Mouse (Mus musculus): Measurements from ENCODE around the gene Fam83e. TPM values are rescaled to one million over a fixed set of nuclear protein-coding genes. Genes with fewer than 3 reads are reported as not detected.

Fam83e gene
- 0.28 and 0.42 TPM in 2 replicates for polyA plus RNA-seq (2014; fragmentation: Nextera tagmentation; extraction: Ambion mirVana)

GRCm38 (mm10) chr7:45720413-45721233 lies at the start of gene Fam83e:
Gene Fam83e (plus strand): TSS chr7:45721212.
- H3K4me3 ChIP-seq (ENCODE audit: low read depth, low read length): no peak within 1 kb of the TSS
- H3K4me1 ChIP-seq (ENCODE audit: control insufficient read depth, insufficient read depth, low read length): peaks cover 22% of the 10 kb centered on the region
- no peak for DNase-seq (ENCODE audit: low spot score)
- H3K4me2 ChIP-seq (ENCODE audit: low read depth): no peak within 1 kb of the TSS
- no peak within 1 kb of the TSS for H3K9ac ChIP-seq (ENCODE audit: low read length)
- H3K9me3 ChIP-seq (ENCODE audit: control insufficient read depth, low read length): no peaks in the 10 kb centered on the region
- H3K27me3 ChIP-seq (ENCODE audit: control insufficient read depth, insufficient read depth, low read length): no peaks in the 10 kb centered on the region
- peaks cover 31% of the 10 kb centered on the region for H3K36me3 ChIP-seq (ENCODE audit: control insufficient read depth, insufficient read depth, low read length)
- H3K27ac ChIP-seq (ENCODE audit: low read depth, low read length): no peak within 1 kb of the TSS
- ATAC-seq (ENCODE audit: insufficient read depth, low FRiP score, low TSS enrichment): no peak
- WGBS: 85% methylated on average over 14 of the region's 14 CpGs

- Histone ChIP-seq H3K36me3 (ENCODE audit: control insufficient read depth, insufficient read depth, low read length) (no peaks in the 10 kb centered on the region), H3K4me2 (ENCODE audit: low read depth) (no peak overlapping the region), H3K27me3 (ENCODE audit: control insufficient read depth, insufficient read depth, low read length) (no peaks in the 10 kb centered on the region), H3K9ac (ENCODE audit: low read length) (no peak overlapping the region), H3K27ac (ENCODE audit: low read depth, low read length) (no peak overlapping the region), H3K9me3 (ENCODE audit: control insufficient read depth, low read length) (no peaks in the 10 kb centered on the region), H3K4me3 (ENCODE audit: low read depth, low read length) (no peak overlapping the region), H3K4me1 (ENCODE audit: control insufficient read depth, insufficient read depth, low read length) (peaks cover 3% of the 10 kb centered on the region; the same call in 1 of the 2 replicates)
- whole genome bisulfite sequencing: 72% methylated on average over 7 of the region's 7 CpGs
- DNase-seq (ENCODE audit: low spot score) (no peak), ATAC-seq (ENCODE audit: insufficient read depth, low FRiP score, low TSS enrichment) (no peak)
Observed at GRCm38 (mm10) chr7:45677627-45678295, 43.3 kb upstream of the Fam83e start.

GRCm38 (mm10) chr7:45678513-45678912 lies 42.5 kb upstream of the Fam83e start:
- 93% methylated on average over 14 of the region's 14 CpGs for WGBS
- no peak overlapping the region for H3K4me3 ChIP-seq (ENCODE audit: low read depth, low read length)
- ATAC-seq (ENCODE audit: insufficient read depth, low FRiP score, low TSS enrichment): no peak

GRCm38 (mm10) chr7:45679966-45680621 lies 40.9 kb upstream of the Fam83e start:
- H3K4me2 ChIP-seq (ENCODE audit: low read depth): no peak overlapping the region
- H3K36me3 ChIP-seq (ENCODE audit: control insufficient read depth, insufficient read depth, low read length): no peaks in the 10 kb centered on the region
- WGBS: 83% methylated on average over 14 of the region's 14 CpGs
- DNase-seq (ENCODE audit: low spot score): no peak
- H3K27me3 ChIP-seq (ENCODE audit: control insufficient read depth, insufficient read depth, low read length): no peaks in the 10 kb centered on the region
- H3K4me1 ChIP-seq (ENCODE audit: control insufficient read depth, insufficient read depth, low read length): peaks cover 3% of the 10 kb centered on the region; the same call in 1 of the 2 replicates
- H3K9me3 ChIP-seq (ENCODE audit: control insufficient read depth, low read length): no peaks in the 10 kb centered on the region
- H3K9ac ChIP-seq (ENCODE audit: low read length): no peak overlapping the region
- no peak overlapping the region for H3K27ac ChIP-seq (ENCODE audit: low read depth, low read length)
- no peak for ATAC-seq (ENCODE audit: insufficient read depth, low FRiP score, low TSS enrichment)
- no peak overlapping the region for H3K4me3 ChIP-seq (ENCODE audit: low read depth, low read length)

More at GRCm38 (mm10) chr7:45678513-45678912, 42.5 kb upstream of the Fam83e start:
- no peaks in the 10 kb centered on the region for H3K27me3 ChIP-seq (ENCODE audit: control insufficient read depth, insufficient read depth, low read length)
- H3K27ac ChIP-seq (ENCODE audit: low read depth, low read length): no peak overlapping the region
- no peak for DNase-seq (ENCODE audit: low spot score)
- no peaks in the 10 kb centered on the region for H3K36me3 ChIP-seq (ENCODE audit: control insufficient read depth, insufficient read depth, low read length)
- H3K9me3 ChIP-seq (ENCODE audit: control insufficient read depth, low read length): no peaks in the 10 kb centered on the region
- H3K4me1 ChIP-seq (ENCODE audit: control insufficient read depth, insufficient read depth, low read length): peaks cover 3% of the 10 kb centered on the region; the same call in 1 of the 2 replicates
- H3K4me2 ChIP-seq (ENCODE audit: low read depth): no peak overlapping the region
- H3K9ac ChIP-seq (ENCODE audit: low read length): no peak overlapping the region

GRCm38 (mm10) chr7:45681046-45681736 lies 39.8 kb upstream of the Fam83e start:
- Histone ChIP-seq H3K9me3 (ENCODE audit: control insufficient read depth, low read length) (no peaks in the 10 kb centered on the region), H3K27me3 (ENCODE audit: control insufficient read depth, insufficient read depth, low read length) (no peaks in the 10 kb centered on the region), H3K4me1 (ENCODE audit: control insufficient read depth, insufficient read depth, low read length) (peaks cover 6% of the 10 kb centered on the region), H3K27ac (ENCODE audit: low read depth, low read length) (no peak overlapping the region), H3K4me3 (ENCODE audit: low read depth, low read length) (no peak overlapping the region), H3K36me3 (ENCODE audit: control insufficient read depth, insufficient read depth, low read length) (no peaks in the 10 kb centered on the region), H3K9ac (ENCODE audit: low read length) (no peak overlapping the region), H3K4me2 (ENCODE audit: low read depth) (no peak overlapping the region)
- ATAC-seq (ENCODE audit: insufficient read depth, low FRiP score, low TSS enrichment) (no peak), DNase-seq (ENCODE audit: low spot score) (no peak)
- WGBS: 88% methylated on average over 8 of the region's 8 CpGs

GRCm38 (mm10) chr7:45682144-45683126 lies 38.6 kb upstream of the Fam83e start:
- ATAC-seq (ENCODE audit: insufficient read depth, low FRiP score, low TSS enrichment) (peak; percentile 77), DNase-seq (ENCODE audit: low spot score) (peak; percentile 93)
- H3K4me1 ChIP-seq (ENCODE audit: control insufficient read depth, insufficient read depth, low read length): peaks cover 15% of the 10 kb centered on the region
- no peaks in the 10 kb centered on the region for H3K27me3 ChIP-seq (ENCODE audit: control insufficient read depth, insufficient read depth, low read length)
- H3K4me3 ChIP-seq (ENCODE audit: low read depth, low read length): no peak overlapping the region
- WGBS: 31% methylated on average over 14 of the region's 14 CpGs
- H3K36me3 ChIP-seq (ENCODE audit: control insufficient read depth, insufficient read depth, low read length): no peaks in the 10 kb centered on the region
- H3K27ac ChIP-seq (ENCODE audit: low read depth, low read length): 0 out of 2 replicates have a peak overlapping the region, but pooled peaks have one; percentile 21
- peak overlapping the region; percentile 56 for H3K9ac ChIP-seq (ENCODE audit: low read length)
- peak overlapping the region; percentile 18 for H3K4me2 ChIP-seq (ENCODE audit: low read depth)
- no peaks in the 10 kb centered on the region for H3K9me3 ChIP-seq (ENCODE audit: control insufficient read depth, low read length)

GRCm38 (mm10) chr7:45683396-45684050 lies 37.5 kb upstream of the Fam83e start, which contains the start of gene Ntn5:
Gene Ntn5 (plus strand): TSS chr7:45684022.
- Histone ChIP-seq H3K27ac (ENCODE audit: low read depth, low read length) (0 out of 2 replicates have a peak within 1 kb of the TSS, but pooled peaks have one; percentile 4), H3K4me3 (ENCODE audit: low read depth, low read length) (no peak within 1 kb of the TSS), H3K36me3 (ENCODE audit: control insufficient read depth, insufficient read depth, low read length) (no peaks in the 10 kb centered on the region), H3K9ac (ENCODE audit: low read length) (no peak within 1 kb of the TSS), H3K4me2 (ENCODE audit: low read depth) (no peak within 1 kb of the TSS; the same call in 1 of the 2 replicates), H3K9me3 (ENCODE audit: control insufficient read depth, low read length) (no peaks in the 10 kb centered on the region), H3K4me1 (ENCODE audit: control insufficient read depth, insufficient read depth, low read length) (peaks cover 15% of the 10 kb centered on the region), H3K27me3 (ENCODE audit: control insufficient read depth, insufficient read depth, low read length) (no peaks in the 10 kb centered on the region)
- 77% methylated on average over 7 of the region's 7 CpGs for WGBS
- DNase-seq (ENCODE audit: low spot score) (no peak), ATAC-seq (ENCODE audit: insufficient read depth, low FRiP score, low TSS enrichment) (no peak)
